Mouse (Mus musculus) heart, embryonic 14.5 days (tissue): ENCODE measurements around the gene Mgat1. TPM values are rescaled to one million over a fixed set of nuclear protein-coding genes. Genes with fewer than 3 reads are reported as not detected.

ENCODE experiments used
- ATAC-seq: fragments of 200-750 bp; cut with Nextera tagmentation; 2 replicates; pipeline ENCODE4 v1.8.0; 2017; ENCODE audit warnings: low read depth, moderate TSS enrichment; ENCODE audit not compliant: insufficient number of reproducible peaks, insufficient read depth, low FRiP score
- H3K27ac ChIP-seq, 2 experiments: fragments of 200-500 bp in 1 of 2; fragments of 300-500 bp in 1 of 2; sonication (generic) in 1 of 2; replicated peaks in 1 of 2; 2 replicates each; pipeline ENCODE4 v1.5.1; 2012 to 2014; ENCODE audit warnings: low read depth in 2 of 2, low read length in 2 of 2, control low read depth in 1 of 2, mild to moderate bottlenecking in 1 of 2, mixed read lengths in 1 of 2; ENCODE audit not compliant: control insufficient read depth in 1 of 2, insufficient read depth in 1 of 2
- H3K27me3 ChIP-seq: fragments of 300-500 bp; sonication (generic); 2 replicates; pipeline ENCODE4 v1.6.1; 2014; ENCODE audit warnings: mild to moderate bottlenecking, low read length, control low read depth; ENCODE audit not compliant: control insufficient read depth, insufficient read depth
- H3K36me3 ChIP-seq: fragments of 300-500 bp; sonication (generic); 2 replicates; pipeline ENCODE4 v1.6.1; 2014; ENCODE audit warnings: mild to moderate bottlenecking, control low read depth, low read length, mixed read lengths; ENCODE audit not compliant: control insufficient read depth, insufficient read depth
- H3K4me1 ChIP-seq, 2 experiments: fragments of 200-500 bp in 1 of 2; fragments of 300-500 bp in 1 of 2; sonication (generic) in 1 of 2; 2 replicates each; pipeline ENCODE4 v1.6.1; 2012 to 2014; ENCODE audit warnings: low read length in 2 of 2, control low read depth in 1 of 2, mixed read lengths in 1 of 2; ENCODE audit not compliant: control insufficient read depth in 2 of 2, insufficient read depth in 2 of 2
- H3K4me2 ChIP-seq: fragments of 300-500 bp; sonication (generic); 2 replicates; pipeline ENCODE4 v1.6.1; 2014; ENCODE audit warnings: mild to moderate bottlenecking, low read length
- H3K4me3 ChIP-seq, 2 experiments: fragments of 200-500 bp in 1 of 2; fragments of 300-500 bp in 1 of 2; sonication (generic) in 1 of 2; 2 replicates each; pipeline ENCODE4 v1.5.1; 2012 to 2014; ENCODE audit warnings: low read length in 2 of 2, mild to moderate bottlenecking in 2 of 2, control low read depth in 1 of 2, low read depth in 1 of 2, moderate library complexity in 1 of 2; ENCODE audit not compliant: control insufficient read depth in 1 of 2, insufficient read depth in 1 of 2
- H3K9ac ChIP-seq: fragments of 300-500 bp; sonication (generic); 2 replicates; pipeline ENCODE4 v1.6.1; 2014; ENCODE audit warnings: mild to moderate bottlenecking, low read length
- H3K9me3 ChIP-seq: fragments of 300-500 bp; sonication (generic); 2 replicates; pipeline ENCODE4 v1.6.1; 2016; ENCODE audit warnings: low read length, control low read depth; ENCODE audit not compliant: control insufficient read depth
- WGBS: fragments of 180-500 bp; shearing (Covaris S2); extraction: QIAGEN DNeasy Blood & Tissue Kit; methylation state at CpG from one replicate; pipeline ENCODE4 v1.1.7; 2014; 5-methylcytosine and 5-hydroxymethylcytosine counted together
- polyA plus RNA-seq: library from polyadenylated mRNA; unstranded; fragments of >200 nt; fragmentation: Nextera tagmentation; extraction: Ambion mirVana; gene quantifications from 2 replicates; pipeline ENCODE4 v1.2.1, GENCODE M21; 2014

Mgat1 gene
- polyA plus RNA-seq, 1 experiment from 2014 or later: 43.5 TPM

GRCm38 (mm10) chr11:49203129-49203768, 40.7 kb upstream of the Mgat1 start, which contains the start of gene Zfp62:
TSS of gene Zfp62 (plus strand) at chr11:49203292.
- no peaks in the 10 kb centered on the region for H3K27me3 ChIP-seq
- peak within 1 kb of the TSS; percentile 84 to 98 for H3K4me3 ChIP-seq
- H3K4me2 ChIP-seq: peak within 1 kb of the TSS; percentile 93
- peak; percentile 89 for ATAC-seq
- under 1% methylated on average over 47 of the region's 47 CpGs for WGBS
- peak within 1 kb of the TSS; percentile 99 to 100 for H3K27ac ChIP-seq
- H3K9me3 ChIP-seq: no peaks in the 10 kb centered on the region
- H3K4me1 ChIP-seq: peaks cover 2 to 15% of the 10 kb centered on the region in 2 experiments; a peak in 3 of 4 replicates
- H3K9ac ChIP-seq: peak within 1 kb of the TSS; percentile 98
- H3K36me3 ChIP-seq: peaks cover 15% of the 10 kb centered on the region

DNA sequence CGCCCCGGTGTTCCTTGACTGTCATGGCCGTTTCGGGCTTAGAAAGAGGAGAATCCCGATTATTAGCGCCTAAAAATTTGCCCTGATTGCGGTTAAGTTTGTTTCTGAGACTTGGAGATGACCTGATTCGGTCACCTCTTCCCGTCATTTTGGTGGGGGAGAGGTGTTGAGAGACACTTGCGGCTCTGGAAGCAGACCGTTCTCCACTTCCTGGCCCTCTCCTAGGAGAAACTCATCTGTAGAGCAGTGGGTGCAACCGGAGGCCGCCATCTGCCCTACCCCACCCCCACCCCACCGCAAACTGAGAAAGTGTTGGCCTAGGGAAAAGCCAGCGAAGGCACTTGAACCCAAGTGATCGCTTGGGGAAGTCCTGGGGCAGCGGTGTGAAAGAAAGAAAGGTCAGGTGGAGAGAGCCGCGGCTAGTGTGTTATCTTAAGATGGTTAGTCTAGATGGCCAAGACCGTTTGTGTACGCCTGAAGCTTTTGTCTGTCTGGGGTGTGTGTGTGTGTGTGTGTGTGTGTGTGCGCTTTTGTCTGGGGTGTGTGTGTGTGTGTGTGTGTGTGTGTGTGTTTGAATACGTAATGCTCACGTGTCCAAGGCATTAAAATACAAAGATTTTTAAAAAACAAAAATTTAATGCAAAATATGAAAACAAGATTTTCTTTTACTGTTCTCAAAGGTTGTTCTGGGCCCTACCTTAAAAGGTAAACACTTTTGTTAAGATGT, 40.1 kb upstream of the Mgat1 start:
- WGBS: under 1% methylated on average over 24 of the region's 24 CpGs

DNA sequence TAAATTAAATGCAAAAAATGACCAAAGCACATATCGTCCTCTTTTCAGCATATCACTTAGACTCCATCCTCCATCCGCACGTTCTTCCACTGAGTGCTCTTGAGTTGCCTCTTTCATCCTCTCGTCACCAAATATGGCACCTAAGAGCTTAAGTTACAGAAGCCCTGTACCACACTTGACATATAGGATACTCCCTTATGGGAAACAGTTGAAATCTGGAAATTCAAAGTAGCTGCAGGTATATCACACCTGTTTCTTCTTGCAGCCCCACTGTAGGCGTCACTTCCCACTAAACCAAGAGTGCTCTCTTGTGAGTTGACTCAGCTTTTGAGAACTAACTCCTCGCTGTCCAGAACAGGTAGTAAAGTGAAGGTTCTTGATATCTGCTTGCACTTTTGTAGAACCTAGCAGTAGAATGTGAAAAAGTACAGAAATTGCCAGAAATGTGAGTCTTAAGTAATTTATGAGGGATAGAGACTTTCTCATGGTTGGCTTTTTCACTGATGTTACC, 38.9 kb upstream of the Mgat1 start:
- Histone ChIP-seq H3K27ac (no peak overlapping the region), H3K36me3 (peaks cover 15% of the 10 kb centered on the region), H3K4me1 (peaks cover 2 to 15% of the 10 kb centered on the region in 2 experiments; a peak in 3 of 4 replicates), H3K4me3 (no peak overlapping the region), H3K9me3 (no peaks in the 10 kb centered on the region), H3K9ac (no peak overlapping the region), H3K4me2 (peak overlapping the region; percentile 93), H3K27me3 (no peaks in the 10 kb centered on the region)
- WGBS: 65% methylated on average over 6 of the region's 6 CpGs
- ATAC-seq: no peak

More for the DNA sequence above, 40.1 kb upstream of the Mgat1 start:
- peak overlapping the region; percentile 98 for H3K9ac ChIP-seq
- H3K4me3 ChIP-seq: peak overlapping the region; percentile 84 to 98
- ATAC-seq: peak; percentile 70; the same call in 1 of the 2 replicates
- peak overlapping the region; percentile 99 to 100 for H3K27ac ChIP-seq
- H3K4me1 ChIP-seq: peaks cover 2 to 15% of the 10 kb centered on the region in 2 experiments; a peak in 3 of 4 replicates
- H3K9me3 ChIP-seq: no peaks in the 10 kb centered on the region
- peak overlapping the region; percentile 93 for H3K4me2 ChIP-seq
- peaks cover 15% of the 10 kb centered on the region for H3K36me3 ChIP-seq
- H3K27me3 ChIP-seq: no peaks in the 10 kb centered on the region

DNA sequence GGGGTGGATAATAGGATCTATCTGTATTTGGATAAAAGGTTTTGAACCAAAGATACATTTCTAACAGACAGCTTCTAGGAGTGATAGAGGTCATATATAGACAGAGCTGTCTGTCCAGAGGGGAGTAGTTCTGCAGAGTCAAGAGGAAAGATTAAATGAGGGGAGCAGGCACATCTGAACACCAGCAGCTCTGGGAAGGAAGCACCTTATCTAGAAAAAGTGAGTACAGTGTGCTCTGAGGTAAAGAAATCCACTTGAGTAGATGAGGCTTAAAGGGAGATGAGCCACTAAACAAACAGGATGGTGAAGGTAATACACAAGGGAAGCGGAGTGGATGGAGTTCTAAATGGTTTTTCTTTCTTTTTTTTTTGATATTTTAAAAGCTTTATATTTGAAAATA, 36.5 kb upstream of the Mgat1 start:
- Histone ChIP-seq H3K4me3 (no peak overlapping the region), H3K9ac (no peak overlapping the region), H3K27me3 (no peaks in the 10 kb centered on the region), H3K36me3 (peaks cover 15% of the 10 kb centered on the region), H3K4me1 (peaks cover 0 to 10% of the 10 kb centered on the region in 2 experiments; a peak in 2 of 4 replicates), H3K4me2 (no peak overlapping the region), H3K27ac (no peak overlapping the region), H3K9me3 (no peaks in the 10 kb centered on the region)
- WGBS: 100% methylated on average over 1 of the region's 1 CpGs
- ATAC-seq: no peak

- H3K27me3 ChIP-seq: no peaks in the 10 kb centered on the region
- no peak overlapping the region for H3K4me3 ChIP-seq
- H3K27ac ChIP-seq: no peak overlapping the region
- H3K9me3 ChIP-seq: no peaks in the 10 kb centered on the region
- H3K4me2 ChIP-seq: no peak overlapping the region
- H3K9ac ChIP-seq: no peak overlapping the region
- H3K36me3 ChIP-seq: peaks cover 49% of the 10 kb centered on the region
- H3K4me1 ChIP-seq: 0 out of 4 replicates have a peak, but pooled peaks cover 0 to under 1% of the 10 kb centered on the region in 2 experiments
- ATAC-seq: no peak
Observed at GRCm38 (mm10) chr11:49212577-49212976, 31.4 kb upstream of the Mgat1 start.

DNA sequence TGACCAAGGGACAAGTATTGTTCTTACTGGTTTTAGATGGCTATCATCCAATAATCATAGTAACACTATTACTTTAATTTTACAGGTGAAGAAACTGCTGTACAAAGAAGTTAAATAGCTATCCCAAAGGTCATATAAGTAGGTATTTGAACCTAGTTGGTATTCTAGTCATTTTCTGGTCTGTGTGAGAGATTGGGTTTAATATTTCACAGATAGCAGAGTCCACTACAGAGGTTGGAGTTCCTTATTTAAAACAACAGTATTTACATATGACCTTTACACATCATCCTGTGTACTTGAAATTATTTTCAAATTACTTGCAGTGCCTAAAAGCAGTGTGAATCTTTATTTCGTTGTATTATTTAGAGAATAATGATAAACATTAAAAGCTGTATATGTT, 30.5 kb upstream of the Mgat1 start:
- H3K9me3 ChIP-seq: no peaks in the 10 kb centered on the region
- H3K4me1 ChIP-seq: no peaks in the 10 kb centered on the region
- H3K9ac ChIP-seq: no peak overlapping the region
- ATAC-seq: no peak
- peaks cover 47% of the 10 kb centered on the region for H3K36me3 ChIP-seq
- H3K27ac ChIP-seq: no peak overlapping the region
- WGBS: 95% methylated on average over 1 of the region's 1 CpGs
- no peak overlapping the region for H3K4me3 ChIP-seq
- no peaks in the 10 kb centered on the region for H3K27me3 ChIP-seq
- H3K4me2 ChIP-seq: no peak overlapping the region

- Histone ChIP-seq H3K4me1 (no peaks in the 10 kb centered on the region), H3K9me3 (no peaks in the 10 kb centered on the region), H3K36me3 (peaks cover 34% of the 10 kb centered on the region), H3K9ac (no peak overlapping the region), H3K27me3 (no peaks in the 10 kb centered on the region), H3K27ac (no peak overlapping the region), H3K4me3 (no peak overlapping the region), H3K4me2 (no peak overlapping the region)
- ATAC-seq: no peak
- WGBS: 92% methylated on average over 2 of the region's 2 CpGs
Observed at GRCm38 (mm10) chr11:49219271-49219670, 24.7 kb upstream of the Mgat1 start.
